Comparison of ENCODE assay signal across 8 mouse cellular contexts in genomic region chr11:114843818-114844463, GRCm38 (mm10). TPM values are rescaled to one million over a fixed set of nuclear protein-coding genes. Genes with fewer than 3 reads are reported as not detected.
DNase-seq lines count a peak whose midpoint lies in the region; ATAC-seq and TF ChIP-seq lines count a peak whose summit lies in the region.

No protein-coding gene starts in this region.

- H3K9ac ChIP-seq in forebrain, embryonic 12.5 days: peak overlapping the region; percentile 25; the same call in 1 of the 2 replicates
- no peak overlapping the region for H3K9ac ChIP-seq in forebrain, embryonic 16.5 days (replicated peaks; ENCODE audit: low read depth, low read length)
- H3K9ac ChIP-seq in ES-E14 (ENCODE audit: insufficient read depth, low read depth, low read length, poor library complexity, severe bottlenecking): peak overlapping the region; percentile 13; the same call in 1 of the 2 replicates
- peak overlapping the region; percentile 47; the same call in 1 of the 2 replicates for H3K9ac ChIP-seq in heart, embryonic 12.5 days
- no peak overlapping the region for H3K9ac ChIP-seq in liver, embryonic 13.5 days

- peaks cover 10% of the 10 kb centered on the region for H3K27me3 ChIP-seq in forebrain, embryonic 12.5 days
- H3K27me3 ChIP-seq in forebrain, embryonic 16.5 days (replicated peaks; ENCODE audit: control insufficient read depth, insufficient read depth, low read length): peaks cover 6% of the 10 kb centered on the region
- H3K27me3 ChIP-seq in heart, embryonic 12.5 days (replicated peaks): no peaks in the 10 kb centered on the region
- H3K27me3 ChIP-seq in liver, embryonic 13.5 days: peaks cover 7% of the 10 kb centered on the region

- H3K4me2 ChIP-seq in forebrain, embryonic 12.5 days: no peak overlapping the region
- no peak overlapping the region for H3K4me2 ChIP-seq in forebrain, embryonic 16.5 days (ENCODE audit: low read length)
- H3K4me2 ChIP-seq in heart, embryonic 12.5 days: peak overlapping the region; percentile 37
- no peak overlapping the region for H3K4me2 ChIP-seq in liver, embryonic 13.5 days

- WGBS in forebrain, embryonic 12.5 days: 5% methylated on average over 8 of the region's 8 CpGs
- 10% methylated on average over 8 of the region's 8 CpGs for WGBS in forebrain, embryonic 16.5 days
- WGBS in heart, embryonic 12.5 days: 5% methylated on average over 8 of the region's 8 CpGs
- 5% methylated on average over 8 of the region's 8 CpGs for WGBS in liver, embryonic 13.5 days (ENCODE audit: insufficient replicate concordance)

- peaks cover 15% of the 10 kb centered on the region for H3K4me1 ChIP-seq in forebrain, embryonic 12.5 days
- peaks cover 5% of the 10 kb centered on the region for H3K4me1 ChIP-seq in forebrain, embryonic 16.5 days (replicated peaks; ENCODE audit: control insufficient read depth, insufficient read depth, low read length)
- H3K4me1 ChIP-seq in ES-E14 (ENCODE audit: control insufficient read depth in 2 of 2, insufficient read depth in 2 of 2, low read length in 2 of 2, poor library complexity in 1 of 2): peaks cover 9 to 20% of the 10 kb centered on the region in 2 experiments; a peak in 3 of 4 replicates
- peaks cover 18% of the 10 kb centered on the region for H3K4me1 ChIP-seq in heart, embryonic 12.5 days (replicated peaks)
- H3K4me1 ChIP-seq in liver, embryonic 13.5 days (replicated peaks): peaks cover 23% of the 10 kb centered on the region

- 0 out of 2 replicates have a peak, but pooled peaks have one; percentile 41 for ATAC-seq in forebrain, embryonic 12.5 days (ENCODE audit: low FRiP score)
- ATAC-seq in forebrain, embryonic 16.5 days: no peak
- peak; percentile 74 for ATAC-seq in heart, embryonic 12.5 days (ENCODE audit: insufficient number of reproducible peaks, low FRiP score)
- ATAC-seq in liver, embryonic 13.5 days (ENCODE audit: low read depth): peak; percentile 52
- ATAC-seq in inflammation-experienced regulatory T-cells, adult 6 months: no peak

- DNase-seq in ES-E14 (ENCODE audit: low read depth, low spot score): no peak
- DNase-seq in liver, embryonic 13.5 days: no peak
- DNase-seq in cerebellum, postnatal 4 days (ENCODE audit: low spot score in 2 of 2): no peak
- DNase-seq in cerebellum, postnatal 14 days: no peak

- H3K4me3 ChIP-seq in forebrain, embryonic 12.5 days (replicated peaks): no peak overlapping the region
- no peak overlapping the region for H3K4me3 ChIP-seq in forebrain, embryonic 16.5 days (replicated peaks; ENCODE audit: low read length)
- H3K4me3 ChIP-seq in ES-E14 (ENCODE audit: insufficient read depth in 1 of 2, low read depth in 1 of 2, low read length in 2 of 2, poor library complexity in 1 of 2, severe bottlenecking in 1 of 2): peak overlapping the region; percentile 2 to 49; a peak in 3 of 4 replicates
- no peak overlapping the region for H3K4me3 ChIP-seq in heart, embryonic 12.5 days
- H3K4me3 ChIP-seq in liver, embryonic 13.5 days (replicated peaks): no peak overlapping the region

- peak overlapping the region; percentile 65 for H3K27ac ChIP-seq in forebrain, embryonic 12.5 days
- no peak overlapping the region for H3K27ac ChIP-seq in forebrain, embryonic 16.5 days (ENCODE audit: low read length)
- no peak overlapping the region for H3K27ac ChIP-seq in ES-E14 (ENCODE audit: insufficient read depth, low read depth, low read length, poor library complexity, severe bottlenecking)
- H3K27ac ChIP-seq in heart, embryonic 12.5 days (ENCODE audit: poor library complexity, severe bottlenecking): peak overlapping the region; percentile 91
- H3K27ac ChIP-seq in liver, embryonic 13.5 days: no peak overlapping the region; the same call in 1 of the 2 replicates

- no peaks in the 10 kb centered on the region for H3K36me3 ChIP-seq in forebrain, embryonic 12.5 days (replicated peaks)
- H3K36me3 ChIP-seq in forebrain, embryonic 16.5 days (ENCODE audit: control insufficient read depth, insufficient read depth): no peaks in the 10 kb centered on the region
- H3K36me3 ChIP-seq in ES-E14 (ENCODE audit: control insufficient read depth, insufficient read depth, low read length, poor library complexity, severe bottlenecking): no peaks in the 10 kb centered on the region
- H3K36me3 ChIP-seq in heart, embryonic 12.5 days: no peaks in the 10 kb centered on the region
- H3K36me3 ChIP-seq in liver, embryonic 13.5 days: no peaks in the 10 kb centered on the region

- in situ Hi-C loops in ES-E14 (cut with MboI; ENCODE audit: low sequenced_read_pairs in 2 of 2, unreplicated experiment in 2 of 2): no loop called here

- H3K9me3 ChIP-seq in forebrain, embryonic 12.5 days: no peaks in the 10 kb centered on the region
- H3K9me3 ChIP-seq in forebrain, embryonic 16.5 days (ENCODE audit: control insufficient read depth, low read length): no peaks in the 10 kb centered on the region
- H3K9me3 ChIP-seq in ES-E14 (ENCODE audit: control insufficient read depth, insufficient read depth, low read depth, low read length): no peaks in the 10 kb centered on the region; the same call in 1 of the 2 replicates
- H3K9me3 ChIP-seq in heart, embryonic 12.5 days (replicated peaks): peaks cover 6% of the 10 kb centered on the region; the same call in 1 of the 2 replicates
- no peaks in the 10 kb centered on the region for H3K9me3 ChIP-seq in liver, embryonic 13.5 days (replicated peaks)

TF ChIP-seq in ES-E14, 5 proteins besides CTCF, POLR2A, EP300 and RAD21:
- TF ChIP-seq CHD2 (IDR thresholded peaks at IDR 0.05; ENCODE audit: low read depth, low read length) (no peak), ZC3H11A (IDR thresholded peaks at IDR 0.05; ENCODE audit: borderline replicate concordance, low read depth, low read length) (no peak), ZNF384 (IDR thresholded peaks at IDR 0.05; ENCODE audit: low read depth, low read length) (no peak), HCFC1 (IDR thresholded peaks at IDR 0.05; ENCODE audit: borderline replicate concordance, insufficient read depth, low read length) (no peak), MAFK (IDR thresholded peaks at IDR 0.05; ENCODE audit: insufficient read depth, low read depth, low read length) (no peak)
TF ChIP-seq in ES-E14: peak in this region for 0.

RNA-seq across cellular contexts. Expression of gene Gprc5c, which starts 7.0 kb away (rescaled TPM):
- 8.4 and 10.8 TPM in 2 replicates for polyA plus RNA-seq in forebrain, embryonic 12.5 days (2016; fragmentation: Nextera tagmentation; extraction: Ambion mirVana)
- polyA plus RNA-seq in forebrain, embryonic 16.5 days (2015; fragmentation: Nextera tagmentation; extraction: Ambion mirVana): 6.1 and 7.0 TPM in 2 replicates
- 35.9 and 36.5 TPM in 2 replicates for total RNA-seq in ES-E14 (2012; rRNA removed)
- polyA plus RNA-seq in heart, embryonic 12.5 days (2016; fragmentation: Nextera tagmentation; extraction: Ambion mirVana): 26.6 and 26.7 TPM in 2 replicates
- 11.3 and 12.8 TPM in 2 replicates for polyA plus RNA-seq in liver, embryonic 13.5 days (2015; fragmentation: Nextera tagmentation; extraction: Ambion mirVana)
- polyA plus RNA-seq in inflammation-experienced regulatory T-cells, adult 6 months (2017; shearing (Covaris generic)): not detected

RNA-seq across cellular contexts. Expression of gene Gpr142, which starts 45.2 kb away (rescaled TPM):
- polyA plus RNA-seq in forebrain, embryonic 12.5 days (2016; fragmentation: Nextera tagmentation; extraction: Ambion mirVana): not detected in 2 replicates
- polyA plus RNA-seq in forebrain, embryonic 16.5 days (2015; fragmentation: Nextera tagmentation; extraction: Ambion mirVana): not detected in 2 replicates
- total RNA-seq in ES-E14 (2012; rRNA removed): 0.27 TPM in 1 of 2 replicates, not detected in the other
- not detected in 2 replicates for polyA plus RNA-seq in heart, embryonic 12.5 days (2016; fragmentation: Nextera tagmentation; extraction: Ambion mirVana)
- polyA plus RNA-seq in liver, embryonic 13.5 days (2015; fragmentation: Nextera tagmentation; extraction: Ambion mirVana): not detected in 2 replicates
- not detected for polyA plus RNA-seq in inflammation-experienced regulatory T-cells, adult 6 months (2017; shearing (Covaris generic))

RNA-seq across cellular contexts. Expression of gene Cd300a, which starts 45.9 kb away (rescaled TPM):
- polyA plus RNA-seq in forebrain, embryonic 12.5 days (2016; fragmentation: Nextera tagmentation; extraction: Ambion mirVana): 0.44 and 0.68 TPM in 2 replicates
- 0.94 and 0.95 TPM in 2 replicates for polyA plus RNA-seq in forebrain, embryonic 16.5 days (2015; fragmentation: Nextera tagmentation; extraction: Ambion mirVana)
- 0.22 and 0.58 TPM in 2 replicates for total RNA-seq in ES-E14 (2012; rRNA removed)
- polyA plus RNA-seq in heart, embryonic 12.5 days (2016; fragmentation: Nextera tagmentation; extraction: Ambion mirVana): 0.40 and 0.41 TPM in 2 replicates
- 4.0 and 5.5 TPM in 2 replicates for polyA plus RNA-seq in liver, embryonic 13.5 days (2015; fragmentation: Nextera tagmentation; extraction: Ambion mirVana)
- polyA plus RNA-seq in inflammation-experienced regulatory T-cells, adult 6 months (2017; shearing (Covaris generic)): under 1 TPM; 0.12 to 0.75 (median 0.27) TPM

RNA-seq across cellular contexts. Expression of gene Btbd17, which starts 48.2 kb away (rescaled TPM):
- 41.6 and 44.8 TPM in 2 replicates for polyA plus RNA-seq in forebrain, embryonic 12.5 days (2016; fragmentation: Nextera tagmentation; extraction: Ambion mirVana)
- polyA plus RNA-seq in forebrain, embryonic 16.5 days (2015; fragmentation: Nextera tagmentation; extraction: Ambion mirVana): 18.5 and 19.4 TPM in 2 replicates
- 1.6 and 1.7 TPM in 2 replicates for total RNA-seq in ES-E14 (2012; rRNA removed)
- 0.18 TPM in 1 of 2 replicates, not detected in the other for polyA plus RNA-seq in heart, embryonic 12.5 days (2016; fragmentation: Nextera tagmentation; extraction: Ambion mirVana)
- 0.07 and 0.13 TPM in 2 replicates for polyA plus RNA-seq in liver, embryonic 13.5 days (2015; fragmentation: Nextera tagmentation; extraction: Ambion mirVana)
- not detected for polyA plus RNA-seq in inflammation-experienced regulatory T-cells, adult 6 months (2017; shearing (Covaris generic))

Comparison
In these comparisons a context has a peak if more than half of its experiments do, and no peak if none do; other contexts are left out.
1. ATAC-seq: peak in forebrain, embryonic 12.5 days (single experiment), heart, embryonic 12.5 days (single experiment) and liver, embryonic 13.5 days (single experiment); none in forebrain, embryonic 16.5 days (single experiment) and inflammation-experienced regulatory T-cells, adult 6 months (single experiment).
2. H3K27ac ChIP-seq: peak in forebrain, embryonic 12.5 days (single experiment) and heart, embryonic 12.5 days (single experiment); none in forebrain, embryonic 16.5 days (single experiment), ES-E14 (single experiment) and liver, embryonic 13.5 days (single experiment).
3. H3K9ac ChIP-seq: peak in forebrain, embryonic 12.5 days (single experiment), ES-E14 (single experiment) and heart, embryonic 12.5 days (single experiment); none in forebrain, embryonic 16.5 days (single experiment) and liver, embryonic 13.5 days (single experiment).
4. H3K4me3 ChIP-seq: peak in ES-E14 (2 of 2); none in forebrain, embryonic 12.5 days (single experiment), forebrain, embryonic 16.5 days (single experiment), heart, embryonic 12.5 days (single experiment) and liver, embryonic 13.5 days (single experiment).